Mouse (Mus musculus) limb, embryonic 15.5 days (tissue): ENCODE data around the gene Zfp287. TPM values are rescaled to one million over a fixed set of nuclear protein-coding genes. Genes with fewer than 3 reads are reported as not detected.
A peak's percentile ranks its signal among the peaks of the same experiment; 100 is the strongest.
"Not testable (repeated sequence)": the region's sequence is repeated elsewhere in the genome, so short reads cannot be mapped to it uniquely, and the experiment has no call there.

Experiments
- ATAC-seq: fragments of 200-750 bp; cut with Nextera tagmentation; 2 replicates; pipeline ENCODE4 v1.8.0; 2017; ENCODE audit warnings: low read depth, moderate TSS enrichment; ENCODE audit not compliant: insufficient number of reproducible peaks, low FRiP score, low TSS enrichment
- H3K27ac ChIP-seq: fragments of 300-500 bp; sonication (generic); 2 replicates; pipeline ENCODE4 v1.5.1; 2015; ENCODE audit warnings: moderate library complexity, mild to moderate bottlenecking, inconsistent platforms
- H3K27me3 ChIP-seq: fragments of 300-500 bp; sonication (generic); 2 replicates; pipeline ENCODE4 v1.6.1; 2015; ENCODE audit warnings: inconsistent platforms
- H3K36me3 ChIP-seq: fragments of 300-500 bp; sonication (generic); 2 replicates; pipeline ENCODE4 v1.6.1; 2015; ENCODE audit warnings: inconsistent platforms
- H3K4me1 ChIP-seq: fragments of 300-500 bp; sonication (generic); 2 replicates; pipeline ENCODE4 v1.6.1; 2015; ENCODE audit warnings: inconsistent platforms
- H3K4me2 ChIP-seq: fragments of 300-500 bp; sonication (generic); 2 replicates; pipeline ENCODE4 v1.6.1; 2015; ENCODE audit warnings: mild to moderate bottlenecking, inconsistent platforms
- H3K4me3 ChIP-seq: fragments of 300-500 bp; sonication (generic); 2 replicates; pipeline ENCODE4 v1.5.1; 2015; ENCODE audit warnings: mild to moderate bottlenecking, inconsistent platforms
- H3K9ac ChIP-seq: fragments of 300-500 bp; sonication (generic); 2 replicates; pipeline ENCODE4 v1.6.1; 2015; ENCODE audit warnings: inconsistent platforms
- H3K9me3 ChIP-seq: fragments of 300-500 bp; sonication (generic); 2 replicates; pipeline ENCODE4 v1.6.1; 2016; ENCODE audit warnings: inconsistent platforms
- WGBS: fragments of 180-500 bp; shearing (Covaris S2); methylation state at CpG from one replicate; pipeline ENCODE4 v1.1.7; 2015; 5-methylcytosine and 5-hydroxymethylcytosine counted together
- polyA plus RNA-seq: library from polyadenylated mRNA; unstranded; fragments of >200 nt; fragmentation: Nextera tagmentation; extraction: Ambion mirVana; gene quantifications from 2 replicates; pipeline ENCODE4 v1.2.1, GENCODE M21; 2015

The Zfp287 gene
- 8.4 and 8.8 TPM in 2 replicates for polyA plus RNA-seq

DNA sequence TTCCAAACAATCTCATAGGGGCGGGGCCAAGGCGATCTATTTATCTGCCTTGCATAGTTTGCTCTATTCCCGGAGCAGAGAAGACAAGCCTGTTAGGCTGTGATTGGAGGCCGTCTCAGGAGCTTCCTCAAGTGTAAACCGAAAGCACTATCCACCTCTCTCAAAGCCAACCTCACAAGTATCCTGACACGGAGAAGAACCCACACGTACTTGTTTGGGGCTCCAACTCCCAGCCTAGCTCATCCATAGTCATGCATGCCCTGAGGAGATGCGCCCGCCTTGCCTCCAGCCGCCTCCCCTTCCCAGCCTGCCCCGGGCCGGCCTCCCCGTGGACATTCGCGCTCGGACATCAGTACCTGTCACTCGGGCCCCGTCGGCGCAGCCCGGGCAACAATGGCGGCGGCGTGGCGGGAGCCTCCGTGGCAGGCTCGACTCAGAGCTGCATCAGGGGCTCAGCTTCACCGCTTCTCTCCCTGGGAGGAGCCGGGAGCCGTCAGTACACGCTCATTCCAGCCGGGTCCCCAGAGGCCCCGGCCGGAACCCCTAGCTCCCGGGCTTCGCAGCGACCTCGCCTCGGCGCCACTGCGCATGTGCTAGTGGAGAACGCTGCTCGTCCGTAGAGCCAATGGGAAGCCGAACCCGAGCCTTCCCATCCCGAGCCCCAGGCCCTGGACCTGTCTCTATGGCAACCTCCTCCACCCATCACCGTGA, at the start of gene Zfp287:
Zfp287 (minus strand) TSS at position 595 of the 711 bp plus-strand sequence.
- peak within 1 kb of the TSS; percentile 71 for H3K9ac ChIP-seq
- H3K9me3 ChIP-seq, result no peaks in the 10 kb centered on the region
- H3K4me1 ChIP-seq, result peaks cover 9% of the 10 kb centered on the region
- ATAC-seq, result peak; percentile 87
- peak within 1 kb of the TSS; percentile 89 for H3K4me2 ChIP-seq
- H3K27me3 ChIP-seq, result no peaks in the 10 kb centered on the region
- peak within 1 kb of the TSS; percentile 62 for H3K27ac ChIP-seq
- peak within 1 kb of the TSS; percentile 74 for H3K4me3 ChIP-seq
- under 1% methylated on average over 48 of the region's 48 CpGs for WGBS
- peaks cover 15% of the 10 kb centered on the region for H3K36me3 ChIP-seq

DNA sequence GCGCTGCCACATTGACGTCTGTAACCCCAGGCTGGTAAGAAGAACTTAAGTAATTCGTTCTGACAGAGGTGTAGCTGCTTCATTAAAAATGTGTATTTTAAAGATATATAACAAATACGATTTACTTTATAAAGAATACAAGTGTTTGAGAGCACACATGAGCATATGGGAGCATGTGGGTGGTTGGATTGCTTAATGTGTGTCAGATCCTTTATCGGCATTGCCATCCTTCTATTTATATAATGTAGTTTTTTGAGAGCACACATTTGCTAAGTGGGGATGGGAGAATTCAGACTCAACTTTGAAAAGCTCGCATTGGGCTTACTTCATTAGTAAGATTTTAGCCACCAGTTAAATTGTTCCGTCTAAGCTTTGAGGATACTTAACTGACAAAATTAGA, 44.8 kb upstream of the Zfp287 start:
- Histone ChIP-seq H3K9ac (no peak overlapping the region), H3K4me1 (no peaks in the 10 kb centered on the region), H3K9me3 (peaks cover 43% of the 10 kb centered on the region), H3K36me3 (peaks cover 54% of the 10 kb centered on the region), H3K4me2 (no peak overlapping the region), H3K27me3 (no peaks in the 10 kb centered on the region), H3K4me3 (no peak overlapping the region), H3K27ac (no peak overlapping the region)
- WGBS, result 94% methylated on average over 7 of the region's 7 CpGs
- no peak for ATAC-seq

DNA sequence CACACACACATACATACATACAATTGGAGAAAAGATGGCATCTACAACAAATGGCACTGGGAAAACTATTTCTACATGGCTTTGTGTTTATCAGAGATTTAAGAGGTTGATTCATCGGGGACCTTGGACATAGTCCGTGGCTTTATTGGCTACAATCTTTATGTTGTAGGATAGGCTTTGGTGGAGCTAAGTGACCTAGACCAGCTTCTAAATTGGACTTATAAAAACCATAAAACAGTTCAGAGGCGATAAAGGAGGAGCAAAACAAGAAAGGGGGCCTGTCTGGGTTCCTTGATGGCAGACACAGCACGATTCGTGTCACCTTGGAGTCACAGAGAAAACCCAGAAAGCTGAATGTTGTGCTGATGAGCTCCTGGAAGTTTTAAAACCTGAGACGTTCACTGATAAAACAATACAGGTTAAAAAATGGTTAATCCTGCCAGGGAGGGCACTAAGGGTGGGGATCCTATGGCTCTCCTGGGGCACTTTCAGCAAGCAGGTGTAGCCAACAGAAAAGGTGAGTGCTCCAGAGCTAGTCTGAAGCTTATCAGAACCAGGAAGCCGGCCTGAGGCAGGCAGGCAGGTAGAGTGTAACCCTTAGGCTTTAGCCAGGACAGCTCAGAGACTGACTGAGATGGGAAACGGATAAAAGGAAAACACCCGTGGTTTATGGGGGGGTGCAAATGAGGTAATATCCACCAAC, 29.2 kb upstream of the Zfp287 start:
- no peaks in the 10 kb centered on the region for H3K36me3 ChIP-seq
- no peak overlapping the region for H3K27ac ChIP-seq
- no peak for ATAC-seq
- H3K27me3 ChIP-seq, result peaks cover 11% of the 10 kb centered on the region; the same call in 1 of the 2 replicates
- H3K4me1 ChIP-seq, result peaks cover 14% of the 10 kb centered on the region; the same call in 1 of the 2 replicates
- H3K9ac ChIP-seq, result no peak overlapping the region
- no peak overlapping the region for H3K4me2 ChIP-seq
- H3K9me3 ChIP-seq, result no peaks in the 10 kb centered on the region
- H3K4me3 ChIP-seq, result no peak overlapping the region
- WGBS, result 61% methylated on average over 9 of the region's 9 CpGs

DNA sequence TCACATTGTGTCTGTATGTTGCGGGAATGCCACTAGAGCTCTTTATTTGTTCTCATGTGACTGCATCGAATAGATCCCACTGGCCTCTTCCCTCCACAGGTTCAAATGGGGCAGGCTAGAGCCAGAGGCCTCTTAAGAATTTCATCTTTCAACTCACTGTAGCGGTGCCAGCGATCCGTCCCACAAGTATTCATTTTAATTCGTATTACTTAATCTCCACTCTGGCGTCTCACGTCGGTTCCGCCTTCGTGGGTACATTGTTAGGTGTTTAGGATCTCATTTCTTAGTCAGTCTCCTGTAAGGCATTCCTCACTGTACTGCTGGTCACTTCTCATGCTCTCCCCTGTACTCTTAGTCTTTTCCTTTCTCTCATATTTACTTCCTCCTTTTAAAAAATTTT, 26.8 kb upstream of the Zfp287 start:
- no peak for ATAC-seq
- Histone ChIP-seq H3K27ac (no peak overlapping the region), H3K4me3 (no peak overlapping the region), H3K4me1 (peaks cover 14% of the 10 kb centered on the region; the same call in 1 of the 2 replicates), H3K4me2 (no peak overlapping the region), H3K36me3 (no peaks in the 10 kb centered on the region), H3K9ac (no peak overlapping the region), H3K9me3 (no peaks in the 10 kb centered on the region), H3K27me3 (peaks cover 11% of the 10 kb centered on the region; the same call in 1 of the 2 replicates)
- WGBS, result 93% methylated on average over 11 of the region's 11 CpGs

DNA sequence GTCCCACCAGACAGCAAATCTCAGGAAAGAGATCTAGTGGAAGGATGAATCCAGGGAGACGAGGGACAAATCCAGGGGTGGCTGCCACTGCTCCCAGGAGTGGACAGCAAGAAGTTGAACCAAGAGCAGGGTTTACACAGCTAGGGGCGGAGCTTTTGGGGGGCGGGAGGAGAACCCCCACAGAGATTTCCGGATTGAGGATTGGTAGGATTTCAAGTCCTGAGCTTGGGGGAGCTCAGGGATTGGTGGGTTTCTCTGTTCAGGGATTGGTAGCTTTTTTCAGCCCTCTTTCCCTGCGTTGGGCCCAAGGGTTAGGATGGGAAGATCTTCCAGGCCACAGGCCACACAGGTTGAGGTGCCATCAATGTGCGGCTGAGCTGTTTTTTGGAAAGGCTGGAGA, 26.2 kb upstream of the Zfp287 start:
- Histone ChIP-seq H3K36me3 (no peaks in the 10 kb centered on the region), H3K4me2 (no peak overlapping the region), H3K9ac (no peak overlapping the region), H3K27me3 (peaks cover 11% of the 10 kb centered on the region; the same call in 1 of the 2 replicates), H3K4me3 (no peak overlapping the region), H3K27ac (no peak overlapping the region), H3K9me3 (no peaks in the 10 kb centered on the region), H3K4me1 (peaks cover 14% of the 10 kb centered on the region; the same call in 1 of the 2 replicates)
- ATAC-seq, result no peak
- 80% methylated on average over 6 of the region's 6 CpGs for WGBS

DNA sequence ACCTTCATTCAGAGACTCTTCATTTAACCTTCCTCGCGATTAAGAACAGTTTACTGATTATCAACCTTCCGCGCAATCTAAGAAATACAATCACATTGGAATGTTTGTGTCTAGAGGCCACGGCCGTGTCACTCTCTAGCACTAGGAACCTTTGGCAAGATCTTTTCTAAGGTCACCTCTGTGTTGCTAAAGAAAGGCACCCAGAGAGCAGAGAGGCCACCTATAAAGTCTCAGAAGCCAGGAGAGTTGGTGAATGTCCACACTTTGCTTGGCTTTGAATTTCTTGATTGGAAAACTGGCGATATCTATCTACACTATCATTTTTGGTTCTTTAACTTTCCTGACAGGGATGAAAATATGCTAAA, 25.4 kb upstream of the Zfp287 start:
- no peaks in the 10 kb centered on the region for H3K9me3 ChIP-seq
- WGBS, result 5% methylated on average over 7 of the region's 7 CpGs
- H3K27me3 ChIP-seq, result peaks cover 11% of the 10 kb centered on the region; the same call in 1 of the 2 replicates
- peak overlapping the region; percentile 48 for H3K4me2 ChIP-seq
- no peak overlapping the region for H3K9ac ChIP-seq
- H3K27ac ChIP-seq, result no peak overlapping the region
- no peaks in the 10 kb centered on the region for H3K36me3 ChIP-seq
- 0 out of 2 replicates have a peak, but pooled peaks have one; percentile 12 for ATAC-seq
- H3K4me1 ChIP-seq, result peaks cover 14% of the 10 kb centered on the region; the same call in 1 of the 2 replicates
- H3K4me3 ChIP-seq, result peak overlapping the region; percentile 29

DNA sequence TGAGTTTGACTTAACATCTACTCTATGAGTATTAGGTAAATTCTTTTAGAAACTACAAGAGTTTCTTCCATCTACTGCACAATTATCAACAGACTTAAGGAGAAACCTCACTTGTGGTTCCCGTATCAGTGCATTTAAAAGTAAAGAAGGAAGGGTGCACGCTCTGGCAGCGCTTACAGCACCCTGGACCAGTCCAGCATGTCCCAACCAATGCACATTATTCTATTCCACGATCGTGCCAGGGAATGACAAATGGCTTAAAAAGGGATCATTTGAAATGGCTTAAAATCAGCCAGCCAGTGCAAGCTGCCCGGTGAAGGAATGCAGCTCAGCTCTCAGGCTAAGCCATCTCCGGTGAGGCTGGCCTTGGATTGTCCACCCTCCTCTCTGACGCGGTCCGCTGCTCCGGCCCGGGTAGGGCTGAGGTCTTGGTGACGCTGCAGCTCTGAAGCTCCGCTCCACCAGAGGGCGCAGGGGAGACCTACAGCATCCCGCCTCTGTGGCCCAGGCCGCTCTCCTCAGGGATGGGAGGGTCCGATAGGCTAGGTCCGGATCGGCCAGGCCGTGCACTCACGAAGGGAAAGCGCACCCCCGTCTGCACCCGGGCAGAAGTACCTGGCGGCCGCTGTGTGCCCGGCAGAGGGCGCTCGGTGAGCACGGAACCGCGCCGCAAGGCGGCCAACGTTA, 24.9 kb upstream of the Zfp287 start:
- Histone ChIP-seq H3K4me3 (peak overlapping the region; percentile 29), H3K9ac (no peak overlapping the region), H3K27ac (no peak overlapping the region), H3K4me2 (peak overlapping the region; percentile 48), H3K4me1 (peaks cover 11% of the 10 kb centered on the region; the same call in 1 of the 2 replicates), H3K9me3 (no peaks in the 10 kb centered on the region), H3K36me3 (no peaks in the 10 kb centered on the region), H3K27me3 (peaks cover 11% of the 10 kb centered on the region; the same call in 1 of the 2 replicates)
- 8% methylated on average over 36 of the region's 36 CpGs for WGBS
- ATAC-seq, result peak; percentile 90

DNA sequence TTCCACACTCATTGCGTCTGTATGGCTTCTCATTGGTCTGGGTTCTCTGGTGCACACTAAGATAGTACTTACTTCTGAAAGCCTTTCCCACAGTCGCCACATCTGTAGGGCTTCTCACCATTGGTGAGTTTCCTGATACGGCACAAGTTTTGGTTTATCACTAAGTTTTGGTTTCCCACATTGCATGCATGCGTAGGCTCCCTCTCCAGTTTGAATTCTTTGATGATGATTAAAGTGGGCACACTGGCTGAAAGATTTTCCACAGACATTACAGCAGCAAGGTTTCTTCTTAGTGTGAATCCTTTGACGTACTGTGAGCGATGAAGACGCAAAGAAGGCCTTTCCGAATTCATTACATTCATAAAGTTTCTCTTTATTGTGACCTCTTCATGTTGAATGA, 21.1 kb upstream of the Zfp287 start, which contains the start of gene Gm10428:
Gm10428 (plus strand) TSS at position 321 of the 400 bp plus-strand sequence.
- WGBS, result 81% methylated on average over 8 of the region's 8 CpGs
- H3K9me3 ChIP-seq, result no peaks in the 10 kb centered on the region
- ATAC-seq, result no peak
- H3K4me1 ChIP-seq, result peaks cover 11% of the 10 kb centered on the region; the same call in 1 of the 2 replicates
- H3K27ac ChIP-seq, result no peak within 1 kb of the TSS
- no peak within 1 kb of the TSS for H3K4me3 ChIP-seq
- H3K9ac ChIP-seq, result no peak within 1 kb of the TSS
- no peaks in the 10 kb centered on the region for H3K36me3 ChIP-seq
- peaks cover 19% of the 10 kb centered on the region for H3K27me3 ChIP-seq
- H3K4me2 ChIP-seq, result no peak within 1 kb of the TSS

DNA sequence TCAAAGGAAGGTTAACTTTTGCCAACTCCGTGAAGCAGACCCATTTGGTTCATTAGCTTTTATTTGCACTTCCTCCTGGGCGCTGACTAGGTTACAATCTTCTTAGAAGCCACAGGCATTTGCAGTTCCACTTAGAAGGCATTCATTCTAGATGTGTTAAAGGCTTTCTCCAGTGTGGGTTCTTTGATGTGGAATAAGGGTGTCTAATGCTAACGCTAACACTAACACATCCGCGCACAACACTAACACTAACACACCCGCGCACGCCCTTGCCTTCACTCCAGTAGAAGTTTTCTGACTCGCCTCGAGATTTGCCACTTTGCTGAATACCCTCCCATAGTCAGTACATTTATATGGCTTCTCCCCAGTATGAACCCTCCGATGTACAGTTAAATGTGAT, 20.5 kb upstream of the Zfp287 start:
- H3K4me2 ChIP-seq, result no peak overlapping the region
- H3K27me3 ChIP-seq, result peaks cover 21% of the 10 kb centered on the region
- H3K4me1 ChIP-seq, result peaks cover 6% of the 10 kb centered on the region; the same call in 1 of the 2 replicates
- H3K9me3 ChIP-seq, result no peaks in the 10 kb centered on the region
- ATAC-seq, result no peak
- 41% methylated on average over 11 of the region's 11 CpGs for WGBS
- H3K36me3 ChIP-seq, result no peaks in the 10 kb centered on the region
- H3K4me3 ChIP-seq, result no peak overlapping the region
- H3K27ac ChIP-seq, result no peak overlapping the region
- no peak overlapping the region for H3K9ac ChIP-seq

DNA sequence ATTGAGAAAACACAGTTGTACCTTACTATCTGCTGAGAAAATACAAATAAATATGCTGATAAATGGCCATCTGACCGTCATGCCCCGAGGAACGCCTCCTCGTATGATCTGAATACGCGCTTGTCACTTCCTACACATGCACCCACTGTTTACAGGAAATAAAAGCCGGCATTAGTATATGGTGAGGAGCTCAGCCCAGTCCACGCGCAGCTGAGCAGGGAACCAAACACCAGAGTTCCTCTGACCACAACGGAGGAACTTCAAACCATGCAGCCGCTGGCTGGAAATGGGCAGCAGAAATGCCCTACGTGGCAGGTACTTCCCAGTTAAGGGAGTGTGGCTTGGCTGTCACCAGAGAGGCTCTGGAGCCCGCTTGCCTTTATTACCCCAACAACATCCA, 17.7 kb upstream of the Zfp287 start:
- not testable (repeated sequence) for H3K9ac ChIP-seq, H3K36me3 ChIP-seq, H3K4me3 ChIP-seq, H3K4me1 ChIP-seq, H3K4me2 ChIP-seq, ATAC-seq, H3K9me3 ChIP-seq, H3K27ac ChIP-seq
- H3K27me3 ChIP-seq, result peaks cover 32% of the 10 kb centered on the region
- WGBS, result 86% methylated on average over 13 of the region's 13 CpGs

DNA sequence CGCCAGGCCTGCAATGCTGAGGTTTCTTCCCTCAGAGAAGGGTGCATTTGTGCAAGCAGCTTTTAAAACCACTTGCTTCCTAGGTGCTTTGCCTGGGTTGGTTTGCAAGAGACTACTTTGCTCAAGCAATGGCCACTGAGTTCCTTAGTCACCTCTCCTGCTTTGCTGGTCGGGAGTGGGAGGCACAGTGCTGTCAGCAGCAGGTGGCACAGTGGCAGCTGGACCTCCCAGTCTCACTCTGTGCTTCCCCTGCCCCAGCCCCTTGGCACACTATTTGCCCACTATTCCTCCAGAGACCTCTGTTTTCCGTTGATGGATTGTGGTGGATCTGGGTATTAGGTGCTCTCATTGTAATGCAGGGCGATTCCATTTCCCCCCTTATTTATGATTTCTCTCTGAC, 16.4 kb upstream of the Zfp287 start:
- Histone ChIP-seq H3K4me1 (peaks cover 8% of the 10 kb centered on the region), H3K27me3 (peaks cover 32% of the 10 kb centered on the region), H3K9ac (no peak overlapping the region), H3K4me2 (no peak overlapping the region), H3K36me3 (no peaks in the 10 kb centered on the region), H3K27ac (no peak overlapping the region), H3K9me3 (no peaks in the 10 kb centered on the region), H3K4me3 (no peak overlapping the region)
- ATAC-seq, result no peak
- 81% methylated on average over 4 of the region's 4 CpGs for WGBS
